Mouse (Mus musculus) intestine, embryonic 16.5 days (tissue): Measurements from ENCODE around the gene Myl7. TPM values are rescaled to one million over a fixed set of nuclear protein-coding genes. Genes with fewer than 3 reads are reported as not detected.

Source experiments
- ATAC-seq: fragments of 200-750 bp; cut with Nextera tagmentation; 2 replicates; pipeline ENCODE4 v1.8.0; 2017; ENCODE audit warnings: moderate TSS enrichment, moderate library complexity
- H3K27ac ChIP-seq: fragments of 300-500 bp; sonication (generic); 2 replicates; pipeline ENCODE4 v1.5.1; 2014; ENCODE audit warnings: mild to moderate bottlenecking, low read length
- H3K27me3 ChIP-seq: fragments of 300-500 bp; sonication (generic); replicated peaks from 2 replicates; pipeline ENCODE4 v1.6.1; 2014; ENCODE audit warnings: low read length, control low read depth, mixed read lengths; ENCODE audit not compliant: control insufficient read depth, insufficient read depth
- H3K36me3 ChIP-seq: fragments of 300-500 bp; sonication (generic); 2 replicates; pipeline ENCODE4 v1.6.1; 2014; ENCODE audit warnings: low read length, control low read depth; ENCODE audit not compliant: control insufficient read depth, insufficient read depth
- H3K4me1 ChIP-seq: fragments of 300-500 bp; sonication (generic); 2 replicates; pipeline ENCODE4 v1.6.1; 2014; ENCODE audit warnings: low read length, control low read depth, mixed read lengths; ENCODE audit not compliant: control insufficient read depth, insufficient read depth
- H3K4me2 ChIP-seq: fragments of 300-500 bp; sonication (generic); 2 replicates; pipeline ENCODE4 v1.6.1; 2014; ENCODE audit warnings: low read depth, low read length, control low read depth
- H3K4me3 ChIP-seq: fragments of 300-500 bp; sonication (generic); 2 replicates; pipeline ENCODE4 v1.5.1; 2014; ENCODE audit warnings: mild to moderate bottlenecking, low read length
- H3K9ac ChIP-seq: fragments of 300-500 bp; sonication (generic); 2 replicates; pipeline ENCODE4 v1.6.1; 2014; ENCODE audit warnings: low read depth, low read length
- H3K9me3 ChIP-seq: fragments of 300-500 bp; sonication (generic); 2 replicates; pipeline ENCODE4 v1.6.1; 2016; ENCODE audit warnings: low read length, control low read depth; ENCODE audit not compliant: control insufficient read depth
- WGBS: fragments of 180-500 bp; shearing (Covaris S2); extraction: QIAGEN DNeasy Blood & Tissue Kit; methylation state at CpG from one replicate; pipeline ENCODE4 v1.1.7; 2014; 5-methylcytosine and 5-hydroxymethylcytosine counted together
- polyA plus RNA-seq: library from polyadenylated mRNA; unstranded; fragments of >200 nt; fragmentation: Nextera tagmentation; extraction: Ambion mirVana; gene quantifications from 2 replicates; pipeline ENCODE4 v1.2.1, GENCODE M21; 2015

Myl7 gene
- polyA plus RNA-seq, 1 experiment from 2014 or later: 88.3 TPM

- H3K4me3 ChIP-seq: no peak overlapping the region
- no peak overlapping the region for H3K9ac ChIP-seq
- H3K27me3 ChIP-seq: no peaks in the 10 kb centered on the region
- H3K36me3 ChIP-seq: no peaks in the 10 kb centered on the region
- no peaks in the 10 kb centered on the region for H3K4me1 ChIP-seq
- ATAC-seq: no peak
- H3K27ac ChIP-seq: no peak overlapping the region
- no peaks in the 10 kb centered on the region for H3K9me3 ChIP-seq
- no peak overlapping the region for H3K4me2 ChIP-seq
- WGBS: 51% methylated on average over 4 of the region's 4 CpGs
Measured at GRCm38 (mm10) chr11:5851021-5851736, 47.4 kb downstream of the Myl7 start.

GRCm38 (mm10) chr11:5850452-5850851 lies 48.1 kb downstream of the Myl7 start:
- H3K27me3 ChIP-seq: no peaks in the 10 kb centered on the region
- 51% methylated on average over 5 of the region's 5 CpGs for WGBS
- H3K9me3 ChIP-seq: no peaks in the 10 kb centered on the region
- no peak overlapping the region for H3K4me2 ChIP-seq
- H3K9ac ChIP-seq: no peak overlapping the region
- no peak for ATAC-seq
- no peak overlapping the region for H3K4me3 ChIP-seq
- H3K4me1 ChIP-seq: no peaks in the 10 kb centered on the region
- no peaks in the 10 kb centered on the region for H3K36me3 ChIP-seq
- H3K27ac ChIP-seq: no peak overlapping the region

GRCm38 (mm10) chr11:5849316-5849715 lies 49.3 kb downstream of the Myl7 start:
- no peaks in the 10 kb centered on the region for H3K27me3 ChIP-seq
- no peak overlapping the region for H3K4me3 ChIP-seq
- ATAC-seq: no peak
- H3K36me3 ChIP-seq: no peaks in the 10 kb centered on the region
- no peaks in the 10 kb centered on the region for H3K9me3 ChIP-seq
- no peak overlapping the region for H3K9ac ChIP-seq
- no peak overlapping the region for H3K4me2 ChIP-seq
- no peaks in the 10 kb centered on the region for H3K4me1 ChIP-seq
- WGBS: 73% methylated on average over 2 of the region's 2 CpGs
- no peak overlapping the region for H3K27ac ChIP-seq

GRCm38 (mm10) chr11:5848741-5849140 lies 49.8 kb downstream of the Myl7 start:
- Histone ChIP-seq H3K4me1 (no peaks in the 10 kb centered on the region), H3K4me2 (no peak overlapping the region), H3K9ac (no peak overlapping the region), H3K27ac (no peak overlapping the region), H3K9me3 (no peaks in the 10 kb centered on the region), H3K27me3 (no peaks in the 10 kb centered on the region), H3K36me3 (no peaks in the 10 kb centered on the region), H3K4me3 (no peak overlapping the region)
- ATAC-seq: no peak
- WGBS: 61% methylated on average over 6 of the region's 6 CpGs

- ATAC-seq: peak; percentile 68
- Histone ChIP-seq H3K9me3 (no peaks in the 10 kb centered on the region), H3K4me1 (no peaks in the 10 kb centered on the region), H3K36me3 (no peaks in the 10 kb centered on the region), H3K4me3 (no peak overlapping the region), H3K27me3 (no peaks in the 10 kb centered on the region), H3K4me2 (no peak overlapping the region), H3K9ac (no peak overlapping the region), H3K27ac (no peak overlapping the region)
- WGBS: 59% methylated on average over 7 of the region's 7 CpGs
Measured at GRCm38 (mm10) chr11:5846639-5847345, 51.8 kb downstream of the Myl7 start.

Other genes starting within 250 kb of the Myl7 start
- gene Mrps24, start 183.1 kb downstream of the Myl7 start, polyA plus RNA-seq: 219 and 236 TPM in 2 replicates
- 21.6 and 23.7 TPM in 2 replicates for gene Urgcp, start 136.4 kb downstream of the Myl7 start, polyA plus RNA-seq
- gene Dbnl, start 110.3 kb downstream of the Myl7 start, polyA plus RNA-seq: 141 and 147 TPM in 2 replicates
- gene Pgam2, start 95.0 kb downstream of the Myl7 start, polyA plus RNA-seq: 17.8 and 23.4 TPM in 2 replicates
- 12.5 and 13.3 TPM in 2 replicates for gene Polm, start 60.8 kb downstream of the Myl7 start, polyA plus RNA-seq
- 38.4 and 39.7 TPM in 2 replicates for gene Aebp1, start 36.8 kb downstream of the Myl7 start, polyA plus RNA-seq
- 119 and 141 TPM in 2 replicates for gene Pold2, start 20.5 kb downstream of the Myl7 start, polyA plus RNA-seq
- 2.4 and 2.9 TPM in 2 replicates for gene Gck, start 51.3 kb upstream of the Myl7 start, polyA plus RNA-seq
- gene Ykt6, start 56.9 kb upstream of the Myl7 start, polyA plus RNA-seq: 57.7 and 58.6 TPM in 2 replicates
- 5.8 and 6.8 TPM in 2 replicates for gene Camk2b, start 167.6 kb upstream of the Myl7 start, polyA plus RNA-seq